Mouse (Mus musculus): ENCODE measurements around the gene Nxpe2. TPM values are rescaled to one million over a fixed set of nuclear protein-coding genes. Genes with fewer than 3 reads are reported as not detected.
"Not testable (repeated sequence)": the region's sequence is repeated elsewhere in the genome, so short reads cannot be mapped to it uniquely, and the experiment has no call there.

Nxpe2 gene
- total RNA-seq, 2 experiments from 2014 or later = 859 to 1,053 TPM

DNA sequence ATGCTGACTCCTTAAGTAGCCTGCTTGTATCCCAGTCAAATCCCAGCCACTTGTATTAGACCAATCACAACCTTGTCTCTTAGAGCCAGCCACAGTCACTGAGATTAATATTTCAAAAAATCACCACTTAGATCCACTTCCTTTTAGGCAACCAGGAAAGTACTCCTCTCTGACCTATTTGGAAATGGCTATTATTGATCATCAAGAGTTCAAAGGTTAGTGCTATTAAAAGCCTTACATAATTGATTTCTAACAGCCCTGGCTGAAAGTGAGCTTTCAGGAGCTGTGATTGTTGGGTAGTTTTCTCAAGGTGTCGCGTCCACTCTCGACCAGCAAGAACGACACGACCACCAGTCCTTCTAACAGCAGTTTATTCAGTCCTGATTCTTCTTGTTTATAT lies 42.0 kb downstream of the Nxpe2 start:
- no peak for ATAC-seq (replicated peaks; ENCODE audit: low FRiP score, poor library complexity, severe bottlenecking)

GRCm38 (mm10) chr9:48303564-48303963 lies 49.7 kb downstream of the Nxpe2 start:
- not testable (repeated sequence) for ATAC-seq (replicated peaks; ENCODE audit: low FRiP score, poor library complexity, severe bottlenecking)

- no peak for ATAC-seq (replicated peaks; ENCODE audit: low FRiP score, poor library complexity, severe bottlenecking)
These were observed 54.3 kb downstream of the Nxpe2 start for GRCm38 (mm10) chr9:48298983-48299382.

DNA sequence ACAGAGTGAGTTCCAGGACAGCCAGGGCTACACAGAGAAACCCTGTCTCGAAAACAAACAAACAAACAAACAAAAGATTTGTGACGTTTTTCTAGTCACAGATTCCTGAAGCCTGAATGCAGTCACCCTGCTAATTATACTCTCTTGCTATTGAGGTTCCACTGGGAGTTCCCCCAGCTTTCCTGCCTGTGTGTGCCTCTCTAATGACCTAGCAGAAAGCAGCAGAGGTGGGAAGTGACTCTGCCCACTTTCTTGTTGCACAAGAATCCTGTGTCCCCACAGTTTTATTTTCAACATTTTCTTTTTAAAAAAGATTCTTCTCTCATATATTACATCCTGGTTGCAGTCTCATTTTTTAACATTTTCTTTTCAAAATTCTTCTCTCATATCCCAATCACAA lies 58.5 kb downstream of the Nxpe2 start:
- ATAC-seq (replicated peaks; ENCODE audit: low FRiP score, poor library complexity, severe bottlenecking) = no peak

GRCm38 (mm10) chr9:48290281-48290680 lies 63.0 kb downstream of the Nxpe2 start:
- ATAC-seq (replicated peaks; ENCODE audit: low FRiP score, poor library complexity, severe bottlenecking) = no peak

GRCm38 (mm10) chr9:48284221-48284620 lies 69.0 kb downstream of the Nxpe2 start:
- no peak for ATAC-seq (replicated peaks; ENCODE audit: low FRiP score, poor library complexity, severe bottlenecking)

- no peak for ATAC-seq (replicated peaks; ENCODE audit: low FRiP score, poor library complexity, severe bottlenecking)
These were observed 76.4 kb downstream of the Nxpe2 start for GRCm38 (mm10) chr9:48276831-48277230.

Other genes with a start within 250 kb of the Nxpe2 start
- 47.6 and 53.2 TPM in 2 replicates for gene Nxpe4, start 191.4 kb downstream of the Nxpe2 start, total RNA-seq (2015; ENCODE audit: low replicate concordance)
- gene Nxpe4, start 191.4 kb downstream of the Nxpe2 start, total RNA-seq (2017; ENCODE audit: low replicate concordance) = 35.1 and 39.0 TPM in 2 replicates
- 60.4 and 69.6 TPM in 2 replicates for gene Rexo2, start 127.2 kb upstream of the Nxpe2 start, total RNA-seq (2015; ENCODE audit: low replicate concordance)
- 69.2 and 100 TPM in 2 replicates for gene Rexo2, start 127.2 kb upstream of the Nxpe2 start, total RNA-seq (2017; ENCODE audit: low replicate concordance)
- 41.5 and 48.3 TPM in 2 replicates for gene Rbm7, start 141.8 kb upstream of the Nxpe2 start, total RNA-seq (2015; ENCODE audit: low replicate concordance)
- gene Rbm7, start 141.8 kb upstream of the Nxpe2 start, total RNA-seq (2017; ENCODE audit: low replicate concordance) = 32.2 and 41.5 TPM in 2 replicates
- 3.4 and 21.3 TPM in 2 replicates for gene Gm5617, start 142.0 kb upstream of the Nxpe2 start, total RNA-seq (2015; ENCODE audit: low replicate concordance)
- 4.6 and 5.2 TPM in 2 replicates for gene Gm5617, start 142.0 kb upstream of the Nxpe2 start, total RNA-seq (2017; ENCODE audit: low replicate concordance)

All from erythroid progenitor cell, adult 5-6 weeks (primary cell).